Mouse (Mus musculus) thymus, adult 2 months (tissue): ENCODE data around the gene Sdccag8.

ENCODE experiments used
- CTCF ChIP-seq: fragments of 200-500 bp; IDR thresholded peaks from 2 replicates; pipeline ENCODE4 v1.5.1; 2012; ENCODE audit warnings: mild to moderate bottlenecking, control low read depth, low read length, moderate library complexity, borderline replicate concordance; ENCODE audit not compliant: control insufficient read depth, poor library complexity, insufficient read depth; ENCODE audit errors: extremely low read depth
- POLR2A ChIP-seq: fragments of 200-500 bp; IDR thresholded peaks from 2 replicates; pipeline ENCODE4 v1.6.1; 2012; ENCODE audit warnings: mild to moderate bottlenecking, low read length, control low read depth, moderate library complexity; ENCODE audit not compliant: control insufficient read depth, poor library complexity, insufficient read depth; ENCODE audit errors: extremely low read depth

- no peak for TF ChIP-seq CTCF
- no peak for TF ChIP-seq POLR2A
Observed at GRCm38 (mm10) chr1:177061761-177062160, 247.3 kb downstream of the Sdccag8 start.
